Mouse (Mus musculus): Measurements from ENCODE around the gene Lamtor2.

Gene Lamtor2

GRCm38 (mm10) chr3:88523027-88523426 is 29.8 kb downstream of the Lamtor2 start:
- DNase-seq, result no peak

- DNase-seq, result peak; percentile 50 to 53
These were observed 31.0 kb downstream of the Lamtor2 start for GRCm38 (mm10) chr3:88521803-88522331.

GRCm38 (mm10) chr3:88521156-88521555 is 31.7 kb downstream of the Lamtor2 start:
- no peak for DNase-seq

- no peak for DNase-seq
These were observed 32.8 kb downstream of the Lamtor2 start for GRCm38 (mm10) chr3:88520078-88520477.

- DNase-seq, result no peak
These were observed 34.5 kb downstream of the Lamtor2 start for GRCm38 (mm10) chr3:88518411-88518810.

- no peak for DNase-seq
These were observed 36.5 kb downstream of the Lamtor2 start for GRCm38 (mm10) chr3:88516407-88516806.

GRCm38 (mm10) chr3:88515095-88515386 is 37.8 kb downstream of the Lamtor2 start:
- no peak for DNase-seq

GRCm38 (mm10) chr3:88514231-88515094 is 38.4 kb downstream of the Lamtor2 start:
- DNase-seq, result no peak

GRCm38 (mm10) chr3:88513546-88514115 is 39.2 kb downstream of the Lamtor2 start:
- DNase-seq, result no peak

- DNase-seq, result no peak
These were observed 39.9 kb downstream of the Lamtor2 start for GRCm38 (mm10) chr3:88512896-88513545.

- DNase-seq, result no peak
These were observed 40.6 kb downstream of the Lamtor2 start for GRCm38 (mm10) chr3:88512141-88512895.

- DNase-seq, result no peak
These were observed 41.3 kb downstream of the Lamtor2 start for GRCm38 (mm10) chr3:88511559-88511958.

GRCm38 (mm10) chr3:88510421-88511289 is 42.2 kb downstream of the Lamtor2 start:
- no peak for DNase-seq

- DNase-seq, result peak; percentile 89 to 96
These were observed 43.0 kb downstream of the Lamtor2 start, which contains the start of gene Lmna for GRCm38 (mm10) chr3:88509692-88510420. Gene Lmna, minus strand, starts transcription at chr3:88509956.

- DNase-seq, result no peak
These were observed 43.6 kb downstream of the Lamtor2 start for GRCm38 (mm10) chr3:88509250-88509649.

- no peak for DNase-seq
These were observed 47.1 kb downstream of the Lamtor2 start for GRCm38 (mm10) chr3:88505765-88506164.

- no peak for DNase-seq
These were observed 47.8 kb downstream of the Lamtor2 start for GRCm38 (mm10) chr3:88505081-88505480.

- no peak for DNase-seq
These were observed 48.8 kb downstream of the Lamtor2 start for GRCm38 (mm10) chr3:88503881-88504746.

GRCm38 (mm10) chr3:88503505-88503863 is 49.4 kb downstream of the Lamtor2 start:
- no peak for DNase-seq
